Mouse (Mus musculus) ovary, adult 2 months (tissue): ENCODE data around the gene Gm5127. TPM values are rescaled to one million over a fixed set of nuclear protein-coding genes. Genes with fewer than 3 reads are reported as not detected.

Experiments
- polyA plus RNA-seq: library from polyadenylated mRNA; depleted of rRNA; stranded (reverse); fragments of >200 nt; gene quantifications from 2 replicates; pipeline ENCODE4 v1.2.3, GENCODE M21; 2012; rRNA removed

Gene Gm5127
- polyA plus RNA-seq: not detected in 2 replicates

GRCm38 (mm10) chrX:106582886-106583285 lies at the start of gene Gm5127:
Gm5127 (plus strand) TSS chrX:106583186.

GRCm38 (mm10) chrX:106603386-106603785 lies 20.4 kb downstream of the Gm5127 start, which contains the start of gene Cysltr1:
Cysltr1 (minus strand) TSS chrX:106603679.

Other genes with a start within 250 kb of the Gm5127 start
- not detected in 2 replicates for gene Fndc3c1, start 97.8 kb upstream of the Gm5127 start, polyA plus RNA-seq
- gene Cysltr1, start 20.5 kb downstream of the Gm5127 start, polyA plus RNA-seq: 0.88 and 1.1 TPM in 2 replicates